Mouse (Mus musculus): ENCODE data around the gene 4931422A03Rik. TPM values are rescaled to one million over a fixed set of nuclear protein-coding genes. Genes with fewer than 3 reads are reported as not detected.

The 4931422A03Rik gene
- total and polyA plus RNA-seq, 3 experiments, result 0.50 to 4.9 TPM; not detected in 1

GRCm38 (mm10) chr2:103959574-103959973, 68.6 kb downstream of the 4931422A03Rik start:
- Histone ChIP-seq H3K27me3 (ENCODE audit: control insufficient read depth in 1 of 2, insufficient read depth in 2 of 2, low read length in 2 of 2) (no peaks in the 10 kb centered on the region), H3K4me3 (ENCODE audit: control insufficient read depth in 1 of 2, insufficient read depth in 1 of 2, low read depth in 2 of 2, low read length in 2 of 2) (peak overlapping the region; percentile 48 to 49; a peak in 3 of 4 replicates), H3K27ac (ENCODE audit: control insufficient read depth, low read depth, low read length) (peak overlapping the region; percentile 93), H3K79me2 (ENCODE audit: control insufficient read depth, insufficient read depth, low read length, poor library complexity) (peaks cover 61% of the 10 kb centered on the region), H3K4me1 (ENCODE audit: control insufficient read depth in 1 of 2, insufficient read depth in 2 of 2, low read length in 2 of 2) (peaks cover 29 to 65% of the 10 kb centered on the region in 2 experiments), H3K36me3 (ENCODE audit: control insufficient read depth in 1 of 2, insufficient read depth in 2 of 2, low read length in 2 of 2) (peaks cover 0 to 74% of the 10 kb centered on the region in 2 experiments; a peak in 2 of 4 replicates), H3K9ac (ENCODE audit: control insufficient read depth, low read depth, low read length, poor library complexity, severe bottlenecking) (peak overlapping the region; percentile 73), H3K9me3 (replicated peaks; ENCODE audit: insufficient read depth, low read length) (no peaks in the 10 kb centered on the region)
- no peak for DNase-seq (ENCODE audit: low read depth, low spot score)
- TF ChIP-seq JUND (IDR thresholded peaks at IDR 0.05; ENCODE audit: low read depth, low read length), result no peak
- TF ChIP-seq NELFE (IDR thresholded peaks at IDR 0.05; ENCODE audit: low read depth, low read length), result no peak; the same call in 1 of the 2 replicates
- TF ChIP-seq ETS1 (IDR thresholded peaks at IDR 0.05; ENCODE audit: low read depth, low read length), result no peak
- TF ChIP-seq UBTF (IDR thresholded peaks at IDR 0.05; ENCODE audit: borderline replicate concordance, insufficient read depth, low read depth, low read length), result no peak
- TF ChIP-seq POLR2A (IDR thresholded peaks at IDR 0.05; ENCODE audit: control insufficient read depth in 1 of 2, insufficient read depth in 1 of 2, low read depth in 1 of 2, low read length in 2 of 2, poor library complexity in 1 of 2), result no peak; a peak in 1 of 4 replicates
- TF ChIP-seq ZMIZ1 (IDR thresholded peaks at IDR 0.05; ENCODE audit: low read depth, low read length), result no peak
- no peak for TF ChIP-seq RAD21 (IDR thresholded peaks at IDR 0.05; ENCODE audit: low read depth, low read length)
- TF ChIP-seq SIN3A (IDR thresholded peaks at IDR 0.05; ENCODE audit: low read length), result no peak; the same call in 1 of the 2 replicates
- no peak for TF ChIP-seq CHD1 (IDR thresholded peaks at IDR 0.05; ENCODE audit: low read depth, low read length)
- TF ChIP-seq ZC3H11A (IDR thresholded peaks at IDR 0.05; ENCODE audit: low read depth, low read length), result no peak
- no peak for TF ChIP-seq EP300 (IDR thresholded peaks at IDR 0.05; ENCODE audit: low read depth in 1 of 2, low read length in 2 of 2)
- no peak for TF ChIP-seq TBP (IDR thresholded peaks at IDR 0.05; ENCODE audit: low read depth, low read length)
- no peak for TF ChIP-seq GABPA (IDR thresholded peaks at IDR 0.05; ENCODE audit: low read depth, low read length)
- no peak for TF ChIP-seq NRF1 (IDR thresholded peaks at IDR 0.05; ENCODE audit: insufficient read depth, low read depth, low read length, poor library complexity, severe bottlenecking)
- no peak for TF ChIP-seq HCFC1 (IDR thresholded peaks at IDR 0.05; ENCODE audit: low read depth, low read length)
- no peak for TF ChIP-seq MAX (IDR thresholded peaks at IDR 0.05; ENCODE audit: low read length)

- DNase-seq (ENCODE audit: low read depth, low spot score), result no peak
- H3K4me1 ChIP-seq (ENCODE audit: control insufficient read depth in 1 of 2, insufficient read depth in 2 of 2, low read length in 2 of 2), result peaks cover 29 to 61% of the 10 kb centered on the region in 2 experiments
- H3K27me3 ChIP-seq (ENCODE audit: control insufficient read depth in 1 of 2, insufficient read depth in 2 of 2, low read length in 2 of 2), result no peaks in the 10 kb centered on the region
- peaks cover 0 to 72% of the 10 kb centered on the region in 2 experiments; a peak in 2 of 4 replicates for H3K36me3 ChIP-seq (ENCODE audit: control insufficient read depth in 1 of 2, insufficient read depth in 2 of 2, low read length in 2 of 2)
- peaks cover 56% of the 10 kb centered on the region for H3K79me2 ChIP-seq (ENCODE audit: control insufficient read depth, insufficient read depth, low read length, poor library complexity)
- TF ChIP-seq TCF12 (IDR thresholded peaks at IDR 0.05; ENCODE audit: low read depth, low read length), result no peak
- no peak for TF ChIP-seq ZNF384 (IDR thresholded peaks at IDR 0.05; ENCODE audit: low read depth, low read length)
- no peak for TF ChIP-seq RCOR1 (IDR thresholded peaks at IDR 0.05; ENCODE audit: low read depth, low read length)
- TF ChIP-seq GABPA (IDR thresholded peaks at IDR 0.05; ENCODE audit: low read depth, low read length), result no peak
- no peak for TF ChIP-seq UBTF (IDR thresholded peaks at IDR 0.05; ENCODE audit: borderline replicate concordance, insufficient read depth, low read depth, low read length)
- TF ChIP-seq TAL1 (IDR thresholded peaks at IDR 0.05; ENCODE audit: low read length), result no peak
- TF ChIP-seq MAX (IDR thresholded peaks at IDR 0.05; ENCODE audit: low read length), result no peak
- TF ChIP-seq HCFC1 (IDR thresholded peaks at IDR 0.05; ENCODE audit: low read depth, low read length), result no peak
- TF ChIP-seq MAFK (IDR thresholded peaks at IDR 0.05; ENCODE audit: borderline replicate concordance, low read depth, low read length), result no peak
- no peak for TF ChIP-seq KAT2A (conservative IDR thresholded peaks at IDR 0.05; ENCODE audit: low read depth, low read length)
- TF ChIP-seq BHLHE40 (IDR thresholded peaks at IDR 0.05; ENCODE audit: borderline replicate concordance, low read depth, low read length), result no peak
- no peak for TF ChIP-seq ETS1 (IDR thresholded peaks at IDR 0.05; ENCODE audit: low read depth, low read length)
- no peak for TF ChIP-seq E2F4 (IDR thresholded peaks at IDR 0.05; ENCODE audit: borderline replicate concordance, low read depth, low read length)
- no peak for TF ChIP-seq SMC3 (IDR thresholded peaks at IDR 0.05; ENCODE audit: low read depth, low read length)
- TF ChIP-seq SIN3A (IDR thresholded peaks at IDR 0.05; ENCODE audit: low read length), result no peak
- peak overlapping the region; percentile 93 for H3K27ac ChIP-seq (ENCODE audit: control insufficient read depth, low read depth, low read length)
- peak overlapping the region; percentile 73 for H3K9ac ChIP-seq (ENCODE audit: control insufficient read depth, low read depth, low read length, poor library complexity, severe bottlenecking)
- peak overlapping the region; percentile 48 to 49 for H3K4me3 ChIP-seq (ENCODE audit: control insufficient read depth in 1 of 2, insufficient read depth in 1 of 2, low read depth in 2 of 2, low read length in 2 of 2)
- no peaks in the 10 kb centered on the region for H3K9me3 ChIP-seq (replicated peaks; ENCODE audit: insufficient read depth, low read length)
Observed at GRCm38 (mm10) chr2:103959066-103959465, 69.1 kb downstream of the 4931422A03Rik start.
